Mouse (Mus musculus): ENCODE data around the gene Plk3.

GRCm38 (mm10) chr4:117138295-117139216, 4.8 kb upstream of the Plk3 start:
- no peak for TF ChIP-seq ZNF384 (IDR thresholded peaks at IDR 0.05; ENCODE audit: low read depth, low read length)
- no peak for TF ChIP-seq HCFC1 (IDR thresholded peaks at IDR 0.05; ENCODE audit: borderline replicate concordance, insufficient read depth, low read length)
- no peak; the same call in 1 of the 2 replicates for TF ChIP-seq CHD2 (IDR thresholded peaks at IDR 0.05; ENCODE audit: low read depth, low read length)
